Mouse (Mus musculus): ENCODE measurements around the gene Tmem97.

DNA sequence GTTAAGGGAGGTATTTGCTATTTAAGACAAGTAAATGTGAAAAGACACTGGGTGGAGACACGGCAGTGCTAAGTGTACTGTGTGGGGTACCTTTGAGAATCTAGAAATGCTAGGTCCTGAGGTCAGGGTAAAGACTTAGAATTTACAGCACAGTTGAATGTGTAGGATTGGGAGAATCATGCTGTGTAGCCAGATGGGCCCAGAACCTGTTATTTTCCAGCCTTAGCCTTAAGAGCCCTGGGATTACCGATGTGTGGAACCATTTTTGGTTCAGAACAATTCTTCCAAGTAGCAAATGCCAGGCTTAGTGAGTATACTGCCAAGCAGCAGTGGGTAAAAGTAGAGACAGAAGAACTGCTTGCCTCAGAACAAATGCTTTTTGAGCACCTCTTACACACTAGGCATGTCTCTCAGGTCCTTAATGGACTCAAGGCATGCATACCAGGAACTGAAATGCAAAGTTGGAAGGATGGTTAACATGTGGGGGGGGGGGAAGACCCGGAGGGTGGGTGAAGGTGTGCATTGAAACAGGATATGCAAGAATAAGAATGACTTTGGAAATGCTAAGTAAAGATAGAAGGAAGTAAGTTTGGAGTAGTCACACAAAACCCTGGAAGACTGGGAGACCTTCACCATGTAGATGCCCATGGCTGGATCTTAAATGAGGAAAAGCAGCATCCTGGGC lies 37.3 kb downstream of the Tmem97 start:
- TF ChIP-seq CTCF (conservative IDR thresholded peaks at IDR 0.05; ENCODE audit: low read length) (no peak), NANOG (IDR thresholded peaks at IDR 0.05; ENCODE audit: borderline replicate concordance, low read length) (no peak), POU5F1 (IDR thresholded peaks at IDR 0.05; ENCODE audit: borderline replicate concordance, low read length) (no peak)

Measured in E14TG2a.4 (cell line).